Mouse (Mus musculus) bone marrow macrophage, adult 2 months (primary cell): ENCODE results near the gene Nfkbid. TPM values are rescaled to one million over a fixed set of nuclear protein-coding genes. Genes with fewer than 3 reads are reported as not detected.

Source experiments
- H3K27ac ChIP-seq: 2 replicates; pipeline ENCODE4 v1.5.1; 2012; ENCODE audit warnings: low read depth, low read length; ENCODE audit not compliant: insufficient read depth
- H3K4me1 ChIP-seq: 2 replicates; pipeline ENCODE4 v1.6.1; 2012; ENCODE audit warnings: low read length; ENCODE audit not compliant: control insufficient read depth, insufficient read depth
- H3K4me3 ChIP-seq: 2 replicates; pipeline ENCODE4 v1.5.1; 2012; ENCODE audit warnings: mild to moderate bottlenecking, low read length, moderate library complexity; ENCODE audit not compliant: insufficient read depth
- CTCF ChIP-seq: IDR thresholded peaks from 2 replicates; pipeline ENCODE4 v1.5.1; 2012; ENCODE audit warnings: low read depth, mild to moderate bottlenecking, low read length, moderate library complexity
- POLR2A ChIP-seq: IDR thresholded peaks from 2 replicates; pipeline ENCODE4 v1.6.1; 2012; ENCODE audit warnings: mild to moderate bottlenecking, low read depth, low read length, borderline replicate concordance
- polyA plus RNA-seq: library from polyadenylated mRNA; stranded (reverse); fragments of >200 nt; gene quantifications from 2 replicates; pipeline ENCODE4 v1.2.4, GENCODE M21; 2012; ENCODE audit not compliant: missing spikeins, insufficient read depth, insufficient read length

The Nfkbid gene
- polyA plus RNA-seq, 1 experiment: 22.4 TPM

DNA sequence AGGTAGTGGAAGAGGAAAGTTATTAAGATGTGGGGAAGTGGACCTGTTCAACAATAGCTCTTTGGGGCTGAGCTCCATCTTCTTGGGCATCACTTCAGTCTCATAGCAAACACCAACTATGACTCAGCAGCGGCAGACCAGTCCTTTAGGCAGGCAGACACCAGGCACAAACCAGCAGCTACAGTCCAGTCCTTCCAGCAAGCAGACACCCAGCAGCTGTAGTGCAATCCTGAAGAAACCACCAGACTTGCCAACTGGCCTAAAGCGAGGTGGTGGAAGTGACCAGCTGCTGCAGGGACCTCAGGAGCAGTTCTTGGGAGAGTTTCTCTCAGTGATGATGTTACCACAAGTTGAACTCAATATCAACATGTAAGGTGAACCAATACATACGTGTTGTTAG, 12.9 kb upstream of the Nfkbid start:
- Histone ChIP-seq H3K4me3 (no peak overlapping the region), H3K27ac (no peak overlapping the region), H3K4me1 (peaks cover 31% of the 10 kb centered on the region)
- TF ChIP-seq CTCF (no peak), POLR2A (no peak)

DNA sequence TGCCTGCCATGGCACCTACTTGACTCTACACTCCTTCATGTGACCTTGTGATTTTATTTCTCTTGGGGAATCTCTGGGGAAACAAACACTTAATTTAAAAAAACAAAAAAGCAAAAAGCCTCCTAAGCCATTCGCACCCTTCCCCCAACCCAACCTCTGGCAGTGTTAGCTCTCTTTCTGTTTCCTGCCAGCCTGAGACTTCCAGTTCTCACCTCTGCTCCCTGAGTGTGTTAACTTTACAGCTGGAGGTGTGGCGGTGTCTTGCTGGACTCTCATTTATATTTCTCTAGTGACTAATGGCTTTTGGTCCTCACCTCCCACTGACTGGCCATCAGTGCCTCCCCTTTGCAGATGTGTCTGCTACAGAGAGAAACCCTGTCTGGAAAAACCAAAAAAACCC, 11.7 kb upstream of the Nfkbid start:
- Histone ChIP-seq H3K4me3 (no peak overlapping the region), H3K27ac (no peak overlapping the region), H3K4me1 (peaks cover 31% of the 10 kb centered on the region)
- no peak for TF ChIP-seq POLR2A
- TF ChIP-seq CTCF: no peak

DNA sequence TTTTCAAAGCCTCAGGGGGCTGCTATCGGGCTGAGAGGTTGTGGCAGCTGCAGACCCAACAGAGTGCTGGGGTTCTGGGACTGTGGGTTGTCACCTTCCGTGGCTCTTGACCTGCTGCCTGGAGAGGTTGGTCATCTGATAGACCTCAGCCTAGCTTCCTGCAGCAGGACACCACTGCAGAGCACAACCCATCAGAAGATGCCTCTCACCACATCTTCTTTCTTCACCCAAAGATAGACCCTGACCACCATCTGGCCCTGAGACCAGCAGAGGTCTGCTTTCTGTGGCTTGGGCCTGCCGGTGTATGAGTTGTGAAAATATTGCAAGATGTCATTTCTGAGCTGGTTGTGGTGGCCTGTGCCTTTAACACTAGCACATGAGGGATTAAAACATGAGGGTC, 10.5 kb upstream of the Nfkbid start:
- Histone ChIP-seq H3K27ac (no peak overlapping the region), H3K4me3 (no peak overlapping the region), H3K4me1 (peaks cover 31% of the 10 kb centered on the region)
- no peak for TF ChIP-seq CTCF
- no peak for TF ChIP-seq POLR2A

DNA sequence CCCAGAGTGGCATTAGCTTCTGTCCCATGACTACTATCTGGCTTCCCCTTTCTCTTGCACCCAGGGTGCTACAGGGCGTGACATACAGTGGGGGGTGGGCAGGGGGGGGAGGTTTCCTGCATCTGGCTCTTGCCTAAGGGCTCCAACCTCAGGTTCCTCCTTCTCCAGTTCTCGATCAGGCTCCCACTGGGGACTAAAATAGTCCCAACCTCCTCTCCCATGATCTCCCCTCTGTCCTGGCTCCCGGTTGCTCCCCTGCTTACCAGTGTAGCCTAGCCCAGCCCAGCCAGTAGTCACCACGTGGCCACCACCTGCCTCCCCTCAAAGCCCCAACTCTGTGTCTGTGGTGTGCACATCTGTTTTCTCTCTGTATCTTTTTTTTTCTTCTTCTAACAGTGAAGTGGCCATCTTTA, 8.8 kb upstream of the Nfkbid start:
- H3K27ac ChIP-seq: peak overlapping the region; percentile 99
- TF ChIP-seq POLR2A: no peak
- TF ChIP-seq CTCF: no peak
- peaks cover 42% of the 10 kb centered on the region for H3K4me1 ChIP-seq
- H3K4me3 ChIP-seq: peak overlapping the region; percentile 73

DNA sequence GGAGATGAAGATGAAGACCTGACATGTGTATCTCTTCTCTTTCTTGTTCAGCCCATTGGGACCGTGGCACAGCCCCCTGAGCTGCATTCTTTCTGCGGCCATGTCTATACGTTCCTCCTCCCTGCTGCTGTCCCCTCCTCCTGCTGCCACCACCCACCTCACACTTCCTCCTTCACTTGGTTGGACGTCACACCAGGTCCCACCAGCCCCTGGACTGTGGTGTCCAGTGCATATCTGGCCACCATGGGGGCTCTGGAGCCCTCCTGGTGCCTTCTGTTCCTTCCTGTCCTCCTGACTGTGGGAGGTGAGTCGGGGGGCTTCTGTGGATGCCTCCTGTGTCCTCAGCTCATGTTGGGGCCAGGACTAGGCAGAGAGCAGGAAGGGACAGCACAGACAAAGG, 7.9 kb upstream of the Nfkbid start, which contains the start of gene Tyrobp:
Gene Tyrobp, plus strand, starts transcription at position 165 of the 400 bp plus-strand sequence.
- TF ChIP-seq CTCF: no peak
- TF ChIP-seq POLR2A: no peak
- peaks cover 50% of the 10 kb centered on the region for H3K4me1 ChIP-seq
- peak within 1 kb of the TSS; percentile 99 for H3K27ac ChIP-seq
- peak within 1 kb of the TSS; percentile 73 for H3K4me3 ChIP-seq

DNA sequence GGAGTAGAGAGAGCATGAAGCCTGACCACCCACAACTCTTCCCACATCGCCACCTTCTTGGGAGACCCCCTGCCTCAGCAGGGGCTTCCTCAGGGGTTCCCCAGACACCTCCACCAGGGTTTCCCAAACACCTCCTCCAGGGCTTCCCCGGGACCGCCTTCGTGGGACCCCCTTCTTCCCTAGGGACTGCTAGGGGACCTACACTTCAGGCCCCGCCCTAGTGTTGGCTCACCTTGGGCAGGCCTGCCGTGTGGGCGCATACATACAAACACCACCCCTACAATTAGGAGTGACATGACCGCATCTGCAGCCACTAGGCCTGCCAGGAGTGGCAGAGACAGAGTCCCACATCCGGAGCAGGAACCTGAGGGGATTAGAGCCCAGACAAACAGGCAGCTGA, 3.7 kb upstream of the Nfkbid start:
- peak overlapping the region; percentile 96 for H3K27ac ChIP-seq
- no peak for TF ChIP-seq CTCF
- TF ChIP-seq POLR2A: no peak
- peak overlapping the region; percentile 73 for H3K4me3 ChIP-seq
- peaks cover 36% of the 10 kb centered on the region for H3K4me1 ChIP-seq

DNA sequence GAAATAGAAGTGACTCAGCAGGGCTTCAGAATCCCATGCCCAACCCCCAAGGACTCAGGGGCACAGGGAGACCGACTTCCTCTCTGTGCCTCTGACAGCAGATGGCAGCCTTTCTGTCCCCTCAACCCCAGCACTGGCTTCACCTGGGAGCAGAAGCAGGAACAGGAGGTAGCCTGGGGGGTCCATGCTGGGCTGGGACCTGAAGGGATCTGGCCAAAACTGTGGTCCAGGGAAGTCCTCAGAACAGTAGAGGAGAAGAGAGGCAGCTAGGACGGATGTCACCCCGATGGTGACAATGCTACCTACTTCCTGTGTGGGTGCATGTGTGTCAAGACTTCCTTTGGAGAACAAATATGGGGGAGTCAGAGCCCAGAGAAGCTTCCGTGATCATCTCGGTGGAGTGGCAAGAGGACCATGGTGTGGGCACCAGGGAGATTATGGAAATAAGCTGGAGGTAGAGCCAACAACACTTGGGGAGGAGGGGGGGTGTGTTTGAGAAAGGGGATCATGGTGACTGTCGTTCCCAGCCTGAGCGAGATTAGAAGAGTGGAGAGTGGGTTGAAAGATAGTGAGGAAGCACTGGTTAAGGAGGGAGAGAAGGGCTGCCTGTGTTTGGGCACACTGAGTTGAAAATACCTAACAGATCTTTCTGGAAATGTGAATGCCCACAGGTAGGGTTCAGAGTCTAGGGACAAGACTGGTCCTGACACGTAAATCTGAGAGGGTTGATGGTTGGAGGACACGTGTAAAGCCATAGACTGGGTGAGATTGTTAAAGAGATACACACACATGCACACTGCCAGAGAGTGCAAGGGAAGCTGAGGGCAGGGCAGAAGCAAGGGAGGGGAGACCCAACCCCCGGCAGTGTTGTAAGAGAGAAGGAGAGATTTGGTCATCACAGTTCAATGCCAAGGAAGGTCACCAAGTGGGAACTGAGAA, 1.7 kb upstream of the Nfkbid start, which contains the start of gene Hcst:
Gene Hcst, minus strand, starts transcription at position 294 of the 939 bp plus-strand sequence.
- H3K27ac ChIP-seq: peak within 1 kb of the TSS; percentile 96
- H3K4me1 ChIP-seq: peaks cover 41% of the 10 kb centered on the region
- H3K4me3 ChIP-seq: peak within 1 kb of the TSS; percentile 76
- TF ChIP-seq CTCF (no peak), POLR2A (no peak)

DNA sequence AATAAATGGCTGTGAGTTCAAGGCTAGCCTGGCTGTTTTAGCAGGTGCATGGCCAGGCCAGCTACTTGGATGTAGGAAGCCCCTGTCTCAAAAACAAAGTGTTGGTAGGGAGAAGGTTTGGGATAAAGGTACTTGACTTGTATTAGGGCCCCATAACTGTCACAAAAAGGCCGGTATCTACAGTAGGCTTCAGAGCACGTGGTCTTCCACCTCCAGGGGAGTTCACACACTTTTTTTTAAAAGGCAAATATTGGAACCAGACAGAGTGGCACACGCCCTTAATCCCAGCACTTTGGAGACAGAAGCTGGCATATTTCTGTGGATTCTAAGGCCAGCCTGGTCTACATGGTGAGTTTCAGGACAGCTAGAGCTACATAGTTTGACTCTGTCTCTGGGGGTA, 859 bp upstream of the Nfkbid start:
- no peak for TF ChIP-seq CTCF
- no peak for TF ChIP-seq POLR2A
- Histone ChIP-seq H3K4me1 (peaks cover 41% of the 10 kb centered on the region), H3K27ac (peak overlapping the region; percentile 96), H3K4me3 (peak overlapping the region; percentile 76)

DNA sequence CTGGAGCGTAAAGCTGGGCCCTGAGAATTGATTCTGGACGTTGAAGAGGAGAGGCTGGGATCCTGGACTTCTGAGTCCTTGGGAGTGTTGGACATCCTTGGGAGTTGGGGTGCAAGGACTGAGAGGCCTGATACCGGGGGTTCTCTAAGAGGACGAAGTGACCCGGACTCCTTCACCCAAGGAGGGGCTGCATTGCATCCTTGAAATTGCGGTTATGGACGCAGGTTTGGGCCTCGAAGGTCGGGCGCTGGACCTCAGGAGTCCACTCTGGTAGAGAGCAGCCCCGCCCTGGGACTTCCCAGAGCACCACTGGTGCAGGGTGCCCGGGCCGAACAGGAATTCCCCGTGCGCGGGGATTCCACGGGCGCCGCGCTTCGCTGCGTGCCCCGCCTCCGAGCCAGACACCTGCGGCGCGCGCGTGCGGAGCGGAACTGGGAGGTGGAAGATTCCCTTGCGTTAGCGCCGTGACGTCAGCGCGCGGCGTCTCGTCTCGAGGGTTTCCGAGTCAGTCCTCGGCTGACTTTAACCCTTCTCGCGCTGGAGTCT, 431 bp downstream of the Nfkbid start:
- H3K4me3 ChIP-seq: peak overlapping the region; percentile 76
- TF ChIP-seq CTCF: no peak
- no peak for TF ChIP-seq POLR2A
- peaks cover 36% of the 10 kb centered on the region for H3K4me1 ChIP-seq
- peak overlapping the region; percentile 89 for H3K27ac ChIP-seq

DNA sequence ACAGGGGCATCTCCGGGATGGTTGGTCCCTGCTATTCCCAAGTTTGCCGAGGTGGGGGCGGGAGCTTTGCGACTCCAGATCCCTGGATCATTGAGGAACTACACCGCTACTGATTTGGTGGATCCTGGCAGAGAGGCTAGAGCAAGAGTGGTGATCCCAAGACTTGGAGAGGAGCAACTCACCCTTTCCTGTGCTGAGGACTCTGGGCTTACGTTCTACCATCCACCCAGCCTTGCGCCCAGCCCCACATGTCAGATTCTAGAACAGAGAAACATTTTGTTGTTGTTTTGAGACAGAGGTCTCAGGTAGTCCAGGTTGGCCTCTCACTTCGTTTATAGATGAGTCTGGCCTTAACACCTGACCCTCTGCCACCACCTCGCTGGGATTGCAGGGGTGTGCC, 1.0 kb downstream of the Nfkbid start:
- Histone ChIP-seq H3K27ac (peak overlapping the region; percentile 89), H3K4me1 (peaks cover 31% of the 10 kb centered on the region)
- TF ChIP-seq POLR2A (no peak), CTCF (no peak)

More for the DNA sequence above, 1.0 kb downstream of the Nfkbid start:
- H3K4me3 ChIP-seq: peak overlapping the region; percentile 76
